Mouse (Mus musculus) liver, postnatal 0 days (tissue): ENCODE data around the gene Shtn1.

Experiments
- CTCF ChIP-seq: sonication (generic); IDR thresholded peaks from 2 replicates; pipeline ENCODE4 v1.5.1; 2016; ENCODE audit warnings: antibody characterized with exemption, low read depth
- EP300 ChIP-seq: IDR thresholded peaks from 2 replicates; pipeline ENCODE4 v1.6.1; 2016; ENCODE audit warnings: antibody characterized with exemption, low read depth, mild to moderate bottlenecking

DNA sequence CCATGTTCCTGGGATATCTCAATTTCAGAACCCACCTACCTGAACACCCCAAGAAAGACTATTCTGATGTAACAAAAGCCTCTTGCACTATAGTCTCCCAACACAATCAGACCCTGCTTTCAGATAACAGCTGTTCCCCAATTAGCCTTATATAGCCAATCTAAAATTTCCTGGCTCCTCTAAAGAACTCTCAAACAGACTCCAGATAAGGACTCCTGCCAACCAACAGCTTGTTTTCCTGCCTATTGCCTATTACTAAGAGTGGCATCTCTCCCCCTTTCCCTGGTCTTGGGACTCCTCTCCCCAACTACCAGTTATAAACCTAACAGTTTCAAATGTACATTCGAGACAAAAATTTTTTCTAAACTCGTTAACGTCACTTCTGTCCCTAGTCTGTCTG is 124.4 kb downstream of the Shtn1 start:
- TF ChIP-seq CTCF = no peak
- no peak for TF ChIP-seq EP300
